Comparison of ENCODE assay signal across 15 mouse cellular contexts in genomic region chr2:180788386-180788785, GRCm38 (mm10). TPM values are rescaled to one million over a fixed set of nuclear protein-coding genes. Genes with fewer than 3 reads are reported as not detected.
A peak's percentile ranks its signal among the peaks of the same experiment; 100 is the strongest.
DNase-seq lines count a peak whose midpoint lies in the region; TF ChIP-seq lines count a peak whose summit lies in the region.
"Had no signal": no experiment of that assay in that cellular context is flagged by ENCODE, and none has a peak within 500 bp of the region (broad histone marks: within the 10 kb centered on the region; RNA-seq: fewer than 3 reads in every experiment).

No protein-coding gene starts in this region.

- peak overlapping the region; percentile 56 for H3K27ac ChIP-seq in gastrocnemius, adult 2 months
- peak overlapping the region; percentile 38 for H3K27ac ChIP-seq in cerebellum, adult 2 months (ENCODE audit: insufficient read depth, low read length)

- H3K4me3 ChIP-seq in gastrocnemius, adult 2 months: no peak overlapping the region
- no peak overlapping the region for H3K4me3 ChIP-seq in cerebellum, adult 2 months (replicated peaks; ENCODE audit: insufficient read depth, low read depth, low read length)

- peak; percentile 58 for DNase-seq in gastrocnemius, adult 2 months
- DNase-seq in gastrocnemius, postnatal 10 days: no peak
- DNase-seq in cerebellum, adult 2 months: peak; percentile 70 to 74
- peak; percentile 97 for DNase-seq in heart, adult 11 months
- peak; percentile 6 for DNase-seq in heart, postnatal 25 days (ENCODE audit: low spot score)
- DNase-seq in urinary bladder, postnatal 4 days (ENCODE audit: low spot score in 2 of 2): no peak
- DNase-seq in layer of hippocampus, adult 11-12 months (ENCODE audit: low spot score): no peak
- DNase-seq in adrenal gland, postnatal 36 days: no peak
- DNase-seq: right cerebral cortex, postnatal 25 days had no signal

- WGBS in cerebellum, adult 2 months: 2% methylated on average over 2 of the region's 2 CpGs

- H3K4me1 ChIP-seq in cerebellum, adult 2 months (ENCODE audit: control insufficient read depth, insufficient read depth, low read length): peaks cover 26% of the 10 kb centered on the region

- intact Hi-C loops in gastrocnemius, adult 2 months (cut with DNase I): loop anchor here (10.0 kb wide), 3 partner anchors 106 to 286 kb away; partner anchors contain the start of gene Arfgap1
- intact Hi-C loops in heart, postnatal 25 days (cut with DNase I): no loop called here

- no peaks in the 10 kb centered on the region for H3K27me3 ChIP-seq in cerebellum, adult 2 months (ENCODE audit: control insufficient read depth, insufficient read depth, low read length)

- TF ChIP-seq POLR2A in cerebellum, adult 2 months (IDR thresholded peaks at IDR 0.05; ENCODE audit: borderline replicate concordance, insufficient read depth, low read length): no peak

- no peak for TF ChIP-seq CTCF in gastrocnemius, adult 2 months (IDR thresholded peaks at IDR 0.05)
- no peak for TF ChIP-seq CTCF in cerebellum, adult 2 months (IDR thresholded peaks at IDR 0.05; ENCODE audit: borderline replicate concordance, insufficient read depth, low read depth, low read length)

RNA-seq across cellular contexts. Expression of gene Bhlhe23, which starts 11.7 kb away (rescaled TPM):
- not detected for total RNA-seq in gastrocnemius, adult 2 months (2021)
- not detected for total RNA-seq in gastrocnemius, postnatal 10 days (2021)
- polyA plus RNA-seq in cerebellum, adult 2 months (2012; rRNA removed): 0.06 TPM in 1 of 2 replicates, not detected in the other
- not detected for total RNA-seq in heart, postnatal 25 days (2021)
- not detected for total RNA-seq in adrenal gland, postnatal 36 days (2021)
- total RNA-seq: adrenal gland, postnatal 25 days; layer of hippocampus, adult 8-10 months had no signal
- polyA plus RNA-seq: intestine, embryonic 14.5 days; limb, embryonic 11.5 days; lung, embryonic 16.5 days; Patski had no signal

Comparison
In these comparisons a context has a peak if more than half of its experiments do, and no peak if none do; other contexts are left out.
1. DNase-seq: peak in gastrocnemius, adult 2 months (single experiment), cerebellum, adult 2 months (2 of 2), heart, adult 11 months (single experiment) and heart, postnatal 25 days (single experiment); none in gastrocnemius, postnatal 10 days (single experiment), urinary bladder, postnatal 4 days (0 of 2), layer of hippocampus, adult 11-12 months (single experiment) and adrenal gland, postnatal 36 days (0 of 2).